Mouse (Mus musculus) yolk sac, embryonic 10.5 days (tissue): Measurements from ENCODE around the gene Max.

Experiments used
- DNase-seq: peaks from one replicate; pipeline ENCODE4 v3.0.0-alpha.2; 2017; ENCODE audit warnings: low spot score

Max gene

DNA sequence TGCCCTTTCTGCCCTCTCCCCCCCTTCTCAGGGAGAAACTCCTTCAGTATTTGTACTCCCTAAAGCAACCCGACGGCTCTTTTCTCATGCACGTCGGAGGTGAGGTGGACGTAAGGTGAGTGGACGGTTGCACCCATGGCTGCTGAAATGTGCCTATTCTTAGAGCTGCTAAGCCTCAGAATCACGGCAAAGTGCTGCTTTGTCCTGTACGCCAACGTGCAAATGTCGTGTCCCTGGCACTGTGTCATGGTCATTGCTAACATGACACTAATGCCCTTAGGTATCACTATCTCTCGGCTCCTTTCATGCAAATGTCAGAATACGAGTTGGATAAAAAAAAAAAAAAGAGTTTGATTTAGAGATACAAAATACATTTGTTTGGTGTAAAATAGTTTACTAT, 74.1 kb downstream of the Max start:
- no peak for DNase-seq
